Mouse (Mus musculus) frontal cortex, postnatal 10 days (tissue): Measurements from ENCODE around the gene Trpv3.

Experiments
- DNase-seq, 2 experiments: peaks; one replicate each; pipeline ENCODE4 v3.0.0; 2022; ENCODE audit warnings: low spot score in 2 of 2, mixed read lengths in 1 of 2

Trpv3 gene

GRCm38 (mm10) chr11:73267267-73267666 is at the start of gene Trpv3:
Gene Trpv3 (plus strand): TSS chr11:73267388.
- no peak for DNase-seq

GRCm38 (mm10) chr11:73219671-73220070 is 47.5 kb upstream of the Trpv3 start:
- no peak for DNase-seq

GRCm38 (mm10) chr11:73220651-73221050 is 46.5 kb upstream of the Trpv3 start:
- DNase-seq = no peak

- DNase-seq = no peak
Measured at GRCm38 (mm10) chr11:73222846-73223245, 44.3 kb upstream of the Trpv3 start.

- DNase-seq = no peak
Measured at GRCm38 (mm10) chr11:73223966-73224365, 43.2 kb upstream of the Trpv3 start.

- DNase-seq = no peak
Measured at GRCm38 (mm10) chr11:73225856-73226255, 41.3 kb upstream of the Trpv3 start.

- no peak for DNase-seq
Measured at GRCm38 (mm10) chr11:73228881-73229280, 38.3 kb upstream of the Trpv3 start.

- no peak for DNase-seq
Measured at GRCm38 (mm10) chr11:73230081-73230480, 37.1 kb upstream of the Trpv3 start.

- DNase-seq = peak in 1 of 2 experiments; percentile 20
Measured at GRCm38 (mm10) chr11:73232513-73232912, 34.7 kb upstream of the Trpv3 start.

GRCm38 (mm10) chr11:73233992-73234391 is 33.2 kb upstream of the Trpv3 start, which contains the start of gene Trpv1:
Gene Trpv1 (plus strand): TSS chr11:73234292.
- DNase-seq = no peak

- no peak for DNase-seq
Measured at GRCm38 (mm10) chr11:73235990-73236701, 31.0 kb upstream of the Trpv3 start.

GRCm38 (mm10) chr11:73236731-73237130 is 30.5 kb upstream of the Trpv3 start:
- DNase-seq = no peak

GRCm38 (mm10) chr11:73242199-73242598 is 25.0 kb upstream of the Trpv3 start:
- no peak for DNase-seq

GRCm38 (mm10) chr11:73242777-73243176 is 24.4 kb upstream of the Trpv3 start:
- DNase-seq = no peak

- no peak for DNase-seq
Measured at GRCm38 (mm10) chr11:73257362-73257945, 9.7 kb upstream of the Trpv3 start.

GRCm38 (mm10) chr11:73258664-73259063 is 8.5 kb upstream of the Trpv3 start:
- no peak for DNase-seq

GRCm38 (mm10) chr11:73260457-73260856 is 6.7 kb upstream of the Trpv3 start:
- DNase-seq = no peak

- DNase-seq = no peak
Measured at GRCm38 (mm10) chr11:73261385-73261784, 5.8 kb upstream of the Trpv3 start.

GRCm38 (mm10) chr11:73274821-73275220 is 7.6 kb downstream of the Trpv3 start:
- no peak for DNase-seq

- no peak for DNase-seq
Measured at GRCm38 (mm10) chr11:73280710-73281109, 13.5 kb downstream of the Trpv3 start.

GRCm38 (mm10) chr11:73281528-73282027 is 14.4 kb downstream of the Trpv3 start:
- peak; percentile 76 to 82 for DNase-seq

GRCm38 (mm10) chr11:73283369-73283768 is 16.2 kb downstream of the Trpv3 start:
- DNase-seq = no peak

GRCm38 (mm10) chr11:73283926-73284325 is 16.7 kb downstream of the Trpv3 start:
- no peak for DNase-seq
